Mouse (Mus musculus) thymus, adult 2 months (tissue): ENCODE measurements at regions not wholly inside any gene's neighbourhood (a gene's known extent, or its start where the extent isn't known, plus 50 kb on each side); places are given as distances from the start of the nearest gene placed in this dataset.

Source experiments
- DNase-seq: peaks from one replicate; pipeline ENCODE4 v3.0.0; 2021
- H3K27ac ChIP-seq: fragments of 200-500 bp; 2 replicates; pipeline ENCODE4 v1.5.1; 2012; ENCODE audit warnings: low read length, control low read depth; ENCODE audit not compliant: control insufficient read depth, insufficient read depth
- H3K27me3 ChIP-seq: fragments of 200-500 bp; 2 replicates; pipeline ENCODE4 v1.6.1; 2012; ENCODE audit warnings: mild to moderate bottlenecking, low read length, moderate library complexity, mixed read lengths; ENCODE audit not compliant: control insufficient read depth, insufficient read depth
- H3K36me3 ChIP-seq: fragments of 200-500 bp; 2 replicates; pipeline ENCODE4 v1.6.1; 2012; ENCODE audit warnings: mild to moderate bottlenecking, low read length, moderate library complexity; ENCODE audit not compliant: control insufficient read depth, insufficient read depth
- H3K4me1 ChIP-seq: fragments of 200-500 bp; replicated peaks from 2 replicates; pipeline ENCODE4 v1.6.1; 2012; ENCODE audit warnings: low read length; ENCODE audit not compliant: control insufficient read depth, insufficient read depth
- H3K4me3 ChIP-seq: fragments of 200-500 bp; 2 replicates; pipeline ENCODE4 v1.5.1; 2012; ENCODE audit warnings: mild to moderate bottlenecking, low read length, control low read depth, moderate library complexity; ENCODE audit not compliant: control insufficient read depth, insufficient read depth
- CTCF ChIP-seq: fragments of 200-500 bp; IDR thresholded peaks from 2 replicates; pipeline ENCODE4 v1.5.1; 2012; ENCODE audit warnings: mild to moderate bottlenecking, control low read depth, low read length, moderate library complexity, borderline replicate concordance; ENCODE audit not compliant: control insufficient read depth, poor library complexity, insufficient read depth; ENCODE audit errors: extremely low read depth
- POLR2A ChIP-seq: fragments of 200-500 bp; IDR thresholded peaks from 2 replicates; pipeline ENCODE4 v1.6.1; 2012; ENCODE audit warnings: mild to moderate bottlenecking, low read length, control low read depth, moderate library complexity; ENCODE audit not compliant: control insufficient read depth, poor library complexity, insufficient read depth; ENCODE audit errors: extremely low read depth
- WGBS: fragments of 180-500 bp; shearing (Covaris S2); methylation state at CpG from one replicate; pipeline ENCODE4 v1.1.7; 2018; 5-methylcytosine and 5-hydroxymethylcytosine counted together

GRCm38 (mm10) chr2:161342648-161343047 lies 233.8 kb upstream of the Chd6 start:
- 84% methylated on average over 2 of the region's 2 CpGs for WGBS
- TF ChIP-seq POLR2A (no peak), CTCF (no peak)

GRCm38 (mm10) chr2:161341368-161341891 lies 232.6 kb upstream of the Chd6 start:
- no peak overlapping the region for H3K4me3 ChIP-seq
- no peak overlapping the region for H3K27ac ChIP-seq
- no peaks in the 10 kb centered on the region for H3K36me3 ChIP-seq
- WGBS = 28% methylated on average over 11 of the region's 11 CpGs
- TF ChIP-seq CTCF = no peak
- no peak for TF ChIP-seq POLR2A
- H3K27me3 ChIP-seq = no peaks in the 10 kb centered on the region
- H3K4me1 ChIP-seq = no peaks in the 10 kb centered on the region
- no peak for DNase-seq

More at GRCm38 (mm10) chr2:161342648-161343047, 233.8 kb upstream of the Chd6 start:
- no peak for DNase-seq
- H3K4me3 ChIP-seq = no peak overlapping the region
- H3K36me3 ChIP-seq = no peaks in the 10 kb centered on the region
- H3K4me1 ChIP-seq = no peaks in the 10 kb centered on the region
- H3K27ac ChIP-seq = no peak overlapping the region
- H3K27me3 ChIP-seq = no peaks in the 10 kb centered on the region

GRCm38 (mm10) chr2:161340291-161340690 lies 231.4 kb upstream of the Chd6 start:
- no peak for DNase-seq
- no peaks in the 10 kb centered on the region for H3K4me1 ChIP-seq
- no peak for TF ChIP-seq POLR2A
- H3K36me3 ChIP-seq = no peaks in the 10 kb centered on the region
- no peak overlapping the region for H3K4me3 ChIP-seq
- H3K27me3 ChIP-seq = no peaks in the 10 kb centered on the region
- 89% methylated on average over 9 of the region's 9 CpGs for WGBS
- H3K27ac ChIP-seq = no peak overlapping the region

- no peak overlapping the region for H3K4me3 ChIP-seq
- DNase-seq = no peak
- H3K4me1 ChIP-seq = no peaks in the 10 kb centered on the region
- no peak overlapping the region for H3K27ac ChIP-seq
- TF ChIP-seq CTCF = no peak
- TF ChIP-seq POLR2A = no peak
- H3K36me3 ChIP-seq = no peaks in the 10 kb centered on the region
- H3K27me3 ChIP-seq = no peaks in the 10 kb centered on the region
- 25% methylated on average over 14 of the region's 14 CpGs for WGBS
These were observed 230.6 kb upstream of the Chd6 start for GRCm38 (mm10) chr2:161339327-161340001.

GRCm38 (mm10) chr2:161338953-161339326 lies 230.1 kb upstream of the Chd6 start:
- no peak overlapping the region for H3K4me3 ChIP-seq
- 27% methylated on average over 3 of the region's 3 CpGs for WGBS
- DNase-seq = no peak
- TF ChIP-seq POLR2A = no peak
- no peak for TF ChIP-seq CTCF
- no peaks in the 10 kb centered on the region for H3K4me1 ChIP-seq
- no peaks in the 10 kb centered on the region for H3K36me3 ChIP-seq
- no peaks in the 10 kb centered on the region for H3K27me3 ChIP-seq
- H3K27ac ChIP-seq = no peak overlapping the region

- Histone ChIP-seq H3K27ac (no peak overlapping the region), H3K4me1 (no peaks in the 10 kb centered on the region), H3K4me3 (no peak overlapping the region), H3K27me3 (no peaks in the 10 kb centered on the region), H3K36me3 (no peaks in the 10 kb centered on the region)
- WGBS = 55% methylated on average over 2 of the region's 2 CpGs
- DNase-seq = no peak
- TF ChIP-seq POLR2A (no peak), CTCF (no peak)
These were observed 223.8 kb upstream of the Chd6 start for GRCm38 (mm10) chr2:161332653-161333052.

GRCm38 (mm10) chr2:161331850-161332365 lies 223.0 kb upstream of the Chd6 start:
- Histone ChIP-seq H3K4me1 (no peaks in the 10 kb centered on the region), H3K36me3 (no peaks in the 10 kb centered on the region), H3K4me3 (no peak overlapping the region), H3K27me3 (no peaks in the 10 kb centered on the region), H3K27ac (no peak overlapping the region)
- TF ChIP-seq CTCF (no peak), POLR2A (no peak)
- 91% methylated on average over 10 of the region's 10 CpGs for WGBS
- no peak for DNase-seq

GRCm38 (mm10) chr2:161302796-161303195 lies 193.9 kb upstream of the Chd6 start:
- H3K4me3 ChIP-seq = no peak overlapping the region
- H3K27me3 ChIP-seq = no peaks in the 10 kb centered on the region
- no peaks in the 10 kb centered on the region for H3K4me1 ChIP-seq
- TF ChIP-seq POLR2A (no peak), CTCF (no peak)
- DNase-seq = no peak
- 68% methylated on average over 3 of the region's 3 CpGs for WGBS
- H3K36me3 ChIP-seq = no peaks in the 10 kb centered on the region
- no peak overlapping the region for H3K27ac ChIP-seq
